Mouse (Mus musculus) olfactory bulb, adult 2 months (tissue): ENCODE measurements around the gene Cd2ap.

ENCODE experiments used
- CTCF ChIP-seq: fragments of 200-500 bp; IDR thresholded peaks from 2 replicates; pipeline ENCODE4 v1.5.1; 2012; ENCODE audit warnings: low read depth, mild to moderate bottlenecking, low read length, moderate library complexity; ENCODE audit not compliant: insufficient read depth
- POLR2A ChIP-seq: fragments of 200-500 bp; IDR thresholded peaks from 2 replicates; pipeline ENCODE4 v1.6.1; 2012; ENCODE audit warnings: mild to moderate bottlenecking, low read depth, low read length, moderate library complexity; ENCODE audit not compliant: insufficient read depth

DNA sequence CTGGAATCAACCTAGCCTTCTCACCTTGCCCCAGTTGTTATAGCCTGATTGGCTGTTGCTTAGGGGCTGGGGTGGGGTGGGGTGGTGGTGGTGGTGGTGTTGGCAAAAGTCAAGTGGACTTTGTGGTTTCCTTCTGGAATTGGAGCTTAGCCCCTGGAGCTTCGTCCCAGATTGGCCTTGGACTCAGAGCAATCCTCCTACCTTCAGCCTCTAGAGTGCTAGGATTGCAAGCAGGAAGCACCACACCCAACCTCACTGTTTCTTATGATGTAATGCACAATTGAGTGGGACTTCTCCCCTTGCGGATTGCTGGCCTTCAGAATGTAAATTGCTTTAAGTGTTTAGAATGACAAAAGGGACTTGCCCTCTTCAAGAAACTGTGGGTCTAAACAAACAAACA, 24.3 kb upstream of the Cd2ap start:
- TF ChIP-seq POLR2A, result no peak
- TF ChIP-seq CTCF, result no peak
